Mouse (Mus musculus) c-Kit-positive CD71-positive TER-119-negative erythroid progenitor cells, embryonic 14.5 days (primary cell): Measurements from ENCODE around the gene Aplp2.

ENCODE experiments used
- DNase-seq: peaks from one replicate; pipeline ENCODE4 v3.0.0-alpha.2; 2013; ENCODE audit warnings: low read depth

Gene Aplp2

GRCm38 (mm10) chr9:31225808-31226207, 14.2 kb upstream of the Aplp2 start:
- DNase-seq: no peak

- DNase-seq: no peak
Observed at GRCm38 (mm10) chr9:31223475-31223874, 11.9 kb upstream of the Aplp2 start.

- DNase-seq: no peak
Observed at GRCm38 (mm10) chr9:31221170-31221569, 9.6 kb upstream of the Aplp2 start.

GRCm38 (mm10) chr9:31217631-31218380, 6.2 kb upstream of the Aplp2 start:
- no peak for DNase-seq

GRCm38 (mm10) chr9:31212500-31213008, 939 bp upstream of the Aplp2 start:
- no peak for DNase-seq

- DNase-seq: no peak
Observed at GRCm38 (mm10) chr9:31210749-31211689, 596 bp downstream of the Aplp2 start.

- DNase-seq: no peak
Observed at GRCm38 (mm10) chr9:31210163-31210562, 1.5 kb downstream of the Aplp2 start.

- no peak for DNase-seq
Observed at GRCm38 (mm10) chr9:31209502-31209901, 2.1 kb downstream of the Aplp2 start.

GRCm38 (mm10) chr9:31207732-31208131, 3.9 kb downstream of the Aplp2 start:
- no peak for DNase-seq

GRCm38 (mm10) chr9:31204722-31205121, 6.9 kb downstream of the Aplp2 start:
- no peak for DNase-seq

- DNase-seq: no peak
Observed at GRCm38 (mm10) chr9:31203571-31204210, 7.9 kb downstream of the Aplp2 start.

- DNase-seq: no peak
Observed at GRCm38 (mm10) chr9:31203068-31203467, 8.5 kb downstream of the Aplp2 start.

GRCm38 (mm10) chr9:31198614-31199013, 13.0 kb downstream of the Aplp2 start:
- no peak for DNase-seq

- no peak for DNase-seq
Observed at GRCm38 (mm10) chr9:31197782-31198181, 13.8 kb downstream of the Aplp2 start.

- DNase-seq: no peak
Observed at GRCm38 (mm10) chr9:31196742-31197141, 14.9 kb downstream of the Aplp2 start.

GRCm38 (mm10) chr9:31195573-31195972, 16.0 kb downstream of the Aplp2 start:
- DNase-seq: no peak

- no peak for DNase-seq
Observed at GRCm38 (mm10) chr9:31192378-31192777, 19.2 kb downstream of the Aplp2 start.

- no peak for DNase-seq
Observed at GRCm38 (mm10) chr9:31191543-31191942, 20.1 kb downstream of the Aplp2 start.

- no peak for DNase-seq
Observed at GRCm38 (mm10) chr9:31189194-31189593, 22.4 kb downstream of the Aplp2 start.

GRCm38 (mm10) chr9:31184439-31184838, 27.2 kb downstream of the Aplp2 start:
- DNase-seq: no peak

- no peak for DNase-seq
Observed at GRCm38 (mm10) chr9:31183061-31183460, 28.6 kb downstream of the Aplp2 start.
